Mouse (Mus musculus) G1E (cell line): Measurements from ENCODE around the gene Nudt8.
A peak's percentile ranks its signal among the peaks of the same experiment; 100 is the strongest.

Experiments
- CTCF ChIP-seq: IDR thresholded peaks from 2 replicates; pipeline ENCODE4 v1.5.1; 2012; ENCODE audit warnings: low read depth, low read length, inconsistent platforms, mixed read lengths
- GATA1 ChIP-seq: IDR thresholded peaks from 2 replicates; pipeline ENCODE4 v1.6.1; 2012; ENCODE audit warnings: borderline replicate concordance, low read length, inconsistent platforms, mixed read lengths

DNA sequence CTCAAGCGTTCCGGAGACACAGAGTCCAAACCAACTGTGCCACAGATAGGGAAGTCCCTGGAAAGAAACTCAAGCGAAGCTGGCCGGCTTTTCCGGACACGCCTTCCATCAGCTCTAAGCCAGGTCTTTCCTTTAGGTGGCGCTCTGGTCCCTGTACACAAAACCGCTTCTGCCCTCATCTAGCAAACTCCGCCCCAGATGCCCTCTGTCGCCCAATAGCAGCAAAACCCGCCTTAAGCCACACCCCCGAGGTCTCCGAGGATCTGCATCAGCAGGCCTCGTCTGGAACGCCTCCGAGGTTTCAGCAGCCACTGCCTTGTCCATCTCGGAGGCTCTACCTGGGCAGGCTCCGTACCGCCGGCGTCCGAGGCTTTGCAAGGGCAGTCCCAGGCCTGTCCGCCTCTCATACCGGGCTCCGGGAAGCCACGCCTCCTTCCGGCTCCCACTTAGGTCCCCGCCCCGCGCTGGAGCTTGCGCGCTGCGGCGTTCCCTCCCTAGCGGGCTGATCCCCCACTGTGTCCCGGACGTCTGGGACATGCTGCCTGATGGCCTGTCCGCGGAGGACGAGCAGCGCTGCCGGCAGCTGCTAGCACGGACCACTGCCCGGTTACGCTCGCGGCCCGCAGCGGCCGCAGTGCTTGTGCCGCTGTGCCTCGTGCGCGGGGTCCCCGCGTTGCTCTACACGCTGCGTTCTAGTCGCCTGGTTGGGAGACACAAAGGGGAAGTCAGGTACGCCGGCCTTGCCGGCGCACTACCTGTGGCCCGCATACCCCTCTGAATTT lies at the start of gene Nudt8, which contains the start of gene Gm49405:
- peak; percentile 48 for TF ChIP-seq CTCF
- TF ChIP-seq GATA1 = no peak
